Mouse (Mus musculus) MEL (cell line): ENCODE data around the gene Hspa12b. TPM values are rescaled to one million over a fixed set of nuclear protein-coding genes. Genes with fewer than 3 reads are reported as not detected.
A peak's percentile ranks its signal among the peaks of the same experiment; 100 is the strongest.

Experiments
- DNase-seq: peaks from one replicate; pipeline ENCODE4 v3.0.0; 2011; ENCODE audit warnings: low read depth, low spot score
- H3K27ac ChIP-seq: 2 replicates; pipeline ENCODE4 v1.5.1; 2012; ENCODE audit warnings: low read depth, mild to moderate bottlenecking, control low read depth, low read length, moderate library complexity; ENCODE audit not compliant: control insufficient read depth
- H3K27me3 ChIP-seq, 2 experiments: fragments of 150-350 bp in 1 of 2; sonication (generic) in 1 of 2; 2 replicates each; pipeline ENCODE4 v1.6.1; 2012; ENCODE audit warnings: low read length in 2 of 2, mild to moderate bottlenecking in 2 of 2, improper control_type of control experiment in 1 of 2, moderate library complexity in 1 of 2; ENCODE audit not compliant: insufficient read depth in 2 of 2, control insufficient read depth in 1 of 2
- H3K36me3 ChIP-seq, 2 experiments: 2 replicates each; pipeline ENCODE4 v1.6.1; 2012 to 2014; ENCODE audit warnings: low read length in 2 of 2, improper control_type of control experiment in 1 of 2, inconsistent platforms in 1 of 2, mild to moderate bottlenecking in 1 of 2; ENCODE audit not compliant: insufficient read depth in 2 of 2, control insufficient read depth in 1 of 2
- H3K4me1 ChIP-seq, 2 experiments: fragments of 150-350 bp in 1 of 2; sonication (generic) in 1 of 2; 2 replicates each; pipeline ENCODE4 v1.6.1; 2012; ENCODE audit warnings: low read length in 2 of 2, improper control_type of control experiment in 1 of 2, mild to moderate bottlenecking in 1 of 2; ENCODE audit not compliant: insufficient read depth in 2 of 2, control insufficient read depth in 1 of 2
- H3K4me3 ChIP-seq, 2 experiments: fragments of 150-350 bp in 1 of 2; sonication (generic) in 1 of 2; 2 replicates each; pipeline ENCODE4 v1.5.1; 2012; ENCODE audit warnings: low read depth in 2 of 2, low read length in 2 of 2, mild to moderate bottlenecking in 2 of 2, moderate library complexity in 2 of 2, control low read depth in 1 of 2, improper control_type of control experiment in 1 of 2; ENCODE audit not compliant: control insufficient read depth in 1 of 2, insufficient read depth in 1 of 2
- H3K79me2 ChIP-seq: 2 replicates; pipeline ENCODE4 v1.6.1; 2012; ENCODE audit warnings: mild to moderate bottlenecking, low read length, moderate library complexity; ENCODE audit not compliant: control insufficient read depth, poor library complexity, insufficient read depth
- H3K9ac ChIP-seq: 2 replicates; pipeline ENCODE4 v1.6.1; 2012; ENCODE audit warnings: low read depth, mild to moderate bottlenecking, control low read depth, low read length, moderate library complexity; ENCODE audit not compliant: control insufficient read depth, poor library complexity, severe bottlenecking
- H3K9me3 ChIP-seq: fragments of 150-350 bp; sonication (generic); replicated peaks from 2 replicates; pipeline ENCODE4 v1.6.1; 2012; ENCODE audit warnings: mild to moderate bottlenecking, low read length, improper control_type of control experiment, moderate library complexity; ENCODE audit not compliant: insufficient read depth
- BHLHE40 ChIP-seq: IDR thresholded peaks from 2 replicates; pipeline ENCODE4 v1.6.1; 2012; ENCODE audit warnings: low read depth, mild to moderate bottlenecking, inconsistent platforms, low read length, improper control_type of control experiment, borderline replicate concordance
- CHD1 ChIP-seq: IDR thresholded peaks from 2 replicates; pipeline ENCODE4 v1.6.1; 2012; ENCODE audit warnings: low read depth, mild to moderate bottlenecking, inconsistent platforms, low read length, improper control_type of control experiment
- CTCF ChIP-seq, 3 experiments: IDR thresholded peaks in 2 of 3; conservative IDR thresholded peaks in 1 of 3; 2 replicates each; pipeline ENCODE4 v1.5.1; 2011 to 2012; ENCODE audit warnings: low read length in 3 of 3, low read depth in 2 of 3, mild to moderate bottlenecking in 2 of 3, improper control_type of control experiment in 1 of 3, inconsistent platforms in 1 of 3, mixed read lengths in 1 of 3, moderate library complexity in 1 of 3; ENCODE audit not compliant: control insufficient read depth in 1 of 3, insufficient read depth in 1 of 3, poor library complexity in 1 of 3, severe bottlenecking in 1 of 3
- ELF1 ChIP-seq: IDR thresholded peaks from 2 replicates; pipeline ENCODE4 v1.6.1; 2014; ENCODE audit warnings: low read depth, mild to moderate bottlenecking, inconsistent platforms, low read length, improper control_type of control experiment, moderate library complexity
- HCFC1 ChIP-seq: IDR thresholded peaks from 2 replicates; pipeline ENCODE4 v1.6.1; 2012; ENCODE audit warnings: low read depth, mild to moderate bottlenecking, inconsistent platforms, low read length, improper control_type of control experiment, moderate library complexity
- KAT2A ChIP-seq: conservative IDR thresholded peaks from 2 replicates; pipeline ENCODE4 v1.6.1; 2012; ENCODE audit warnings: low read depth, low read length, improper control_type of control experiment, inconsistent platforms
- MAX ChIP-seq: IDR thresholded peaks from 2 replicates; pipeline ENCODE4 v1.6.1; 2011; ENCODE audit warnings: low read length, improper control_type of control experiment
- MAZ ChIP-seq: IDR thresholded peaks from 2 replicates; pipeline ENCODE4 v1.6.1; 2012; ENCODE audit warnings: low read depth, mild to moderate bottlenecking, inconsistent platforms, low read length, improper control_type of control experiment
- MYB ChIP-seq: IDR thresholded peaks from 2 replicates; pipeline ENCODE4 v1.6.1; 2011; ENCODE audit warnings: mild to moderate bottlenecking, low read depth, low read length, improper control_type of control experiment
- MYC ChIP-seq: IDR thresholded peaks from 2 replicates; pipeline ENCODE4 v1.6.1; 2011; ENCODE audit warnings: low read depth, mild to moderate bottlenecking, low read length, improper control_type of control experiment, moderate library complexity
- NRF1 ChIP-seq: IDR thresholded peaks from 2 replicates; pipeline ENCODE4 v1.6.1; 2014; ENCODE audit warnings: low read depth, mild to moderate bottlenecking, inconsistent platforms, low read length, improper control_type of control experiment, moderate library complexity; ENCODE audit not compliant: poor library complexity, insufficient read depth, severe bottlenecking
- POLR2A ChIP-seq, 2 experiments: IDR thresholded peaks; 2 replicates each; pipeline ENCODE4 v1.6.1; 2011 to 2012; ENCODE audit warnings: low read length in 2 of 2, mild to moderate bottlenecking in 2 of 2, control low read depth in 1 of 2, improper control_type of control experiment in 1 of 2, low read depth in 1 of 2, moderate library complexity in 1 of 2; ENCODE audit not compliant: control insufficient read depth in 1 of 2, insufficient read depth in 1 of 2, poor library complexity in 1 of 2
- POLR2AphosphoS2 ChIP-seq: IDR thresholded peaks from 2 replicates; pipeline ENCODE4 v1.6.1; 2011; ENCODE audit warnings: low read length, improper control_type of control experiment
- RAD21 ChIP-seq: IDR thresholded peaks from 2 replicates; pipeline ENCODE4 v1.6.1; 2011; ENCODE audit warnings: mild to moderate bottlenecking, low read depth, low read length, improper control_type of control experiment
- SIN3A ChIP-seq: IDR thresholded peaks from 2 replicates; pipeline ENCODE4 v1.6.1; 2012; ENCODE audit warnings: low read length, improper control_type of control experiment, inconsistent platforms
- SMC3 ChIP-seq: IDR thresholded peaks from 2 replicates; pipeline ENCODE4 v1.6.1; 2011; ENCODE audit warnings: low read depth, low read length, improper control_type of control experiment
- USF2 ChIP-seq, 2 experiments: IDR thresholded peaks; 2 replicates each; pipeline ENCODE4 v1.6.1; 2011 to 2012; ENCODE audit warnings: improper control_type of control experiment in 2 of 2, low read length in 2 of 2, borderline replicate concordance in 1 of 2, inconsistent platforms in 1 of 2, low read depth in 1 of 2, mild to moderate bottlenecking in 1 of 2; ENCODE audit not compliant: insufficient read depth in 1 of 2
- ZC3H11A ChIP-seq: IDR thresholded peaks from 2 replicates; pipeline ENCODE4 v1.6.1; 2012; ENCODE audit warnings: low read depth, mild to moderate bottlenecking, inconsistent platforms, low read length, improper control_type of control experiment
- ZMIZ1 ChIP-seq: IDR thresholded peaks from 2 replicates; pipeline ENCODE4 v1.6.1; 2012; ENCODE audit warnings: low read depth, mild to moderate bottlenecking, inconsistent platforms, low read length, improper control_type of control experiment, moderate library complexity
- polyA plus RNA-seq, 2 experiments: library from polyadenylated mRNA; stranded (reverse) in 1 of 2; unstranded in 1 of 2; fragments of >175 nt in 1 of 2; fragments of >200 nt in 1 of 2; gene quantifications; 2 replicates each; pipeline versions ENCODE4 v1.2.1 to v1.2.4; 2012; ENCODE audit warnings: low replicate concordance in 2 of 2, low read depth in 1 of 2; ENCODE audit not compliant: insufficient read length in 2 of 2, insufficient read depth in 1 of 2, missing spikeins in 1 of 2
- total RNA-seq: library from RNA; depleted of rRNA; stranded (reverse); fragments of 300-350 nt; gene quantifications from 2 replicates; pipeline ENCODE4 v1.2.3, GENCODE M21; 2012

Gene Hspa12b
- total and polyA plus RNA-seq, 3 experiments = 0.04 to 1.2 TPM; not detected in 1

- TF ChIP-seq SIN3A = no peak; the same call in 1 of the 2 replicates
- TF ChIP-seq MAX = peak; percentile 98
Observed at GRCm38 (mm10) chr2:131159938-131160581, 33.0 kb downstream of the Hspa12b start, which contains the start of gene 1700037H04Rik (continued).

GRCm38 (mm10) chr2:131160671-131161111, 33.6 kb downstream of the Hspa12b start:
- Histone ChIP-seq H3K27me3 (no peaks in the 10 kb centered on the region), H3K36me3 (no peaks in the 10 kb centered on the region; a peak in 1 of 4 replicates), H3K9ac (peak overlapping the region; percentile 73), H3K79me2 (peaks cover 6% of the 10 kb centered on the region)
- TF ChIP-seq CHD1 (0 out of 2 replicates have a peak, but pooled peaks have one; percentile 32), MAZ (no peak), BHLHE40 (peak; percentile 12; the same call in 1 of the 2 replicates), CTCF (IDR thresholded peaks at IDR 0.05 in 2 of 3, conservative IDR thresholded peaks at IDR 0.05 in 1 of 3; ENCODE audit: control insufficient read depth in 1 of 3, insufficient read depth in 1 of 3, low read depth in 2 of 3, low read length in 3 of 3, poor library complexity in 1 of 3, severe bottlenecking in 1 of 3) (peak in 1 of 3 experiments; percentile 43; a peak in 2 of 6 replicates), SIN3A (0 out of 2 replicates have a peak, but pooled peaks have one; percentile 2), NRF1 (no peak), ZMIZ1 (no peak), ELF1 (no peak), POLR2A (IDR thresholded peaks at IDR 0.05; ENCODE audit: control insufficient read depth in 1 of 2, insufficient read depth in 1 of 2, low read depth in 1 of 2, low read length in 2 of 2, poor library complexity in 1 of 2) (no peak), ZC3H11A (peak; percentile 38; the same call in 1 of the 2 replicates), MYB (no peak), HCFC1 (no peak; the same call in 1 of the 2 replicates), POLR2AphosphoS2 (no peak), USF2 (IDR thresholded peaks at IDR 0.05; ENCODE audit: borderline replicate concordance in 1 of 2, insufficient read depth in 1 of 2, low read depth in 1 of 2, low read length in 2 of 2) (no peak), SMC3 (peak; percentile 47), RAD21 (peak; percentile 40), MYC (no peak), KAT2A (no peak)
- TF ChIP-seq, all 39 proteins: peak for 7
- Histone ChIP-seq H3K4me3 (peak overlapping the region; percentile 62 to 69), H3K9me3 (no peaks in the 10 kb centered on the region), H3K4me1 (peaks cover 0 to 4% of the 10 kb centered on the region in 2 experiments; a peak in 1 of 4 replicates), H3K27ac (peak overlapping the region; percentile 30)
- peak; percentile 65 for DNase-seq
